Mouse (Mus musculus) liver, adult 2 months (tissue): ENCODE measurements around the gene Pknox2.

Source experiments
- CTCF ChIP-seq: fragments of 200-500 bp; IDR thresholded peaks from 2 replicates; pipeline ENCODE4 v1.5.1; 2011; ENCODE audit warnings: low read depth, low read length, control low read depth
- POLR2A ChIP-seq: fragments of 200-500 bp; IDR thresholded peaks from 2 replicates; pipeline ENCODE4 v1.6.1; 2011; ENCODE audit warnings: low read length, control low read depth; ENCODE audit not compliant: insufficient read depth; ENCODE audit errors: extremely low read depth

GRCm38 (mm10) chr9:37080309-37080708 lies 66.9 kb downstream of the Pknox2 start:
- TF ChIP-seq CTCF = no peak
- no peak for TF ChIP-seq POLR2A
